Mouse (Mus musculus): Measurements from ENCODE around the gene Prkcz. TPM values are rescaled to one million over a fixed set of nuclear protein-coding genes. Genes with fewer than 3 reads are reported as not detected.

Prkcz gene
- polyA plus RNA-seq, 1 experiment from 2014 or later: 9.3 TPM

DNA sequence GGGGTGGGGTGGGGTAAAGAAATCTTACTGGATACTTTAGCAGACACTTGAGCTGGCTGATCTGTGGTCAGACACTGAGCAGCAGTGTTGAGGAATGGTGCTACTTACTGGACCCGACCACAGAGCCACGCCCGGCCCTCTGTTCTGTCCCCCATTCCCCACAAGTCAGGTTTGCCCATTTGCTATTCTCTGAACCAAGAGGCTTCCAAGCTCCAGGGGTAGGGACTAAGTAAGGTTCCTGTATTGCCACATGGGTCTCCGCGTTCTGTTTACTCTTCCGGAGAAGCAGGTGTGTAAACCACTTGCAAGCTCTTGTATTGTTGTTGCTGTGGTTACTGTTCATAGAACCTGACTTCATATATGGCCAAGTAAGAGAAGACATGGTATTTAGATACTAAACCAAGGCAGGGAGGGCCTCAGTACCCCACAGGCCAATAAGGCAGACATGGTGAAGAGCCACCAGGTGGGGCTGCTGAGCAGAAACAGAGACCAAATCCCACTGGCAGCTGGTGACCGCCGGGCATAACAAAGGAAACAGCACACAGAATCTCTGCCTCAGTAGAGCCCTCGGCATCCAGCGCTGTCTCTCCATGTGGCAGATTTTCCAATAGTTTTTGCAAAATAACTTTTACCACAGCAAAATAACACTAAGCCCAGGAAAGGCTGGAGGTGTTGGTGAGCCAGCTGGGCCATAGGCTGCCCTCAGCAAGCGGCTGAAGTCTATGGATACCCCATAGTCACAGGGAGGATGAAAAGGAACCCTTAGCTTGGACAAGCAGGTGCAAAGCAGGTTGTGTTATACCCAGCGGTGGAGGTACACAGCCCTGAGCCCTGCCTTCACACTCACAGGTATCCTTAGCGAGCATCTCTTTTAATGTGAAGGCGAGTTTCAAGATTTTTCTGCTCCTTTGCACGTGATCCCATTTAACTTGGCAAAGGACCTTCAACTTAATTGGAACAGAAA lies 40.6 kb downstream of the Prkcz start:
- H3K4me1 ChIP-seq: peaks cover 26% of the 10 kb centered on the region
- H3K27ac ChIP-seq: peak overlapping the region; percentile 76; the same call in 1 of the 2 replicates
- no peaks in the 10 kb centered on the region for H3K9me3 ChIP-seq (replicated peaks)
- peaks cover 5% of the 10 kb centered on the region; the same call in 1 of the 2 replicates for H3K27me3 ChIP-seq (ENCODE audit: low read depth, poor library complexity, severe bottlenecking)
- H3K4me3 ChIP-seq: 0 out of 2 replicates have a peak overlapping the region, but pooled peaks have one; percentile 9
- H3K36me3 ChIP-seq: no peaks in the 10 kb centered on the region
- peak; percentile 85 for DNase-seq (ENCODE audit: low spot score)
- WGBS: 58% methylated on average over 15 of the region's 15 CpGs

DNA sequence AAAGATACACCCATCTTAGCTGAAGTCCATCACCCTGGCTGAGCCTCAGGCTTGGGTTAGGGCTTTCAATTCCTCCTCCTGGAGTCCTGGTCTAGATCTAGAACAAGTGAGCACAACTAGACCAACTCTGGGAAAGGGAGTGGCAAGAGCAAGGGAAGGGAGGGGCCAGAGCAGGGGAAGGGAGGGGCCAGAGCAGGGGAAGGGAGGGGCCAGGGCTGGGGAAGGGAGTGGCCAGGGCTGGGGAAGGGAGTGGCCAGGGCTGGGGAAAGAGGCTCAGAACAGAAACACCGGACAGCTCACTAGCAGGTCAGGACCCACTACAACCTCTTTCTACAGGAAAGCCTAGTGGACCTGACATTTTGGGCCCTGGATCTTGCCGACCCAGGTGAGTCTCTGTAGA lies 42.9 kb downstream of the Prkcz start:
- DNase-seq (ENCODE audit: low spot score): no peak
- WGBS: 39% methylated on average over 2 of the region's 2 CpGs
- Histone ChIP-seq H3K27me3 (ENCODE audit: low read depth, poor library complexity, severe bottlenecking) (no peaks in the 10 kb centered on the region), H3K4me3 (no peak overlapping the region), H3K27ac (no peak overlapping the region), H3K9me3 (replicated peaks) (no peaks in the 10 kb centered on the region), H3K36me3 (no peaks in the 10 kb centered on the region), H3K4me1 (peaks cover 23% of the 10 kb centered on the region)

DNA sequence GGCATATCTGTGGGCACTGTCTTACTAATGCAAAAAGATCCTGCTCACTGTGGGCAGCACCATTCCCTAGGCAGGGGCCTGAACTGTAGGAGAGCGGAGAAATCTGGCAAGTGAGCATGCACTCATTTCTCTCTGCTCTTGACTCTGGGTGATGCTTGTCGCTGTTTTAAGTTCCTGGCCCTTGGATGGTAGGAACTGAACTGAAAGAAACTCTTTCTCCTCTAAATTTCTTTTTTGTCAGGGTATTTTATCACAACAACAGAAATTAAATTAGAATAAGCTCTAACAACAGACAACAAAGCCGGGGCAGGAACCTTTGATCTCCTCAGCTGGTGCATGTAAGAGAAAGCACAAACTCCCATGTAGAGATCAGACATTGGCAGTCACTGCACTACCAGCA lies 46.1 kb downstream of the Prkcz start:
- 90% methylated on average over 3 of the region's 3 CpGs for WGBS
- no peak overlapping the region for H3K27ac ChIP-seq
- no peaks in the 10 kb centered on the region for H3K27me3 ChIP-seq (ENCODE audit: low read depth, poor library complexity, severe bottlenecking)
- no peak overlapping the region for H3K4me3 ChIP-seq
- DNase-seq (ENCODE audit: low spot score): no peak
- no peaks in the 10 kb centered on the region for H3K36me3 ChIP-seq
- H3K9me3 ChIP-seq (replicated peaks): no peaks in the 10 kb centered on the region
- H3K4me1 ChIP-seq: 0 out of 2 replicates have a peak, but pooled peaks cover 8% of the 10 kb centered on the region

DNA sequence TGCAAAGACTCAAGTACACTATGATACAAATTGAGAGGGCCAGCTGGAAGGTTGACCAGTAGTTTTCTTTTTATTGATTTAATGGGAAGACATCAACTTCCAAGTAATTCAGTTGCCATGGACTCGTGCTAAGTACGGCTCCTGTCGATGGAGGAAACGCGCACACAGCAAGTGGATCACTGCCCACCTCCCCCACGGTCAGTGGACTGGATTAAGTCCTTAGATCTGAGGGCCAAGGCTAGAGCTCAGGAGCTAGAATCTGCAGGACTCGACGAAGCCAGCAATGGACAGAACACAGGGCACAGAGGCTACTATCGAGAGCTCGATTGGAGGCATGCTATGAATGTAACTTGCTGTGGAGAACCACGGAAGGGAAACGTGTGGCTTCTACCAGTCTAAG lies 52.5 kb downstream of the Prkcz start:
- Histone ChIP-seq H3K27me3 (ENCODE audit: low read depth, poor library complexity, severe bottlenecking) (no peaks in the 10 kb centered on the region; the same call in none of the 2 replicates), H3K27ac (peak overlapping the region; percentile 80; the same call in 1 of the 2 replicates)
- 93% methylated on average over 12 of the region's 12 CpGs for WGBS

DNA sequence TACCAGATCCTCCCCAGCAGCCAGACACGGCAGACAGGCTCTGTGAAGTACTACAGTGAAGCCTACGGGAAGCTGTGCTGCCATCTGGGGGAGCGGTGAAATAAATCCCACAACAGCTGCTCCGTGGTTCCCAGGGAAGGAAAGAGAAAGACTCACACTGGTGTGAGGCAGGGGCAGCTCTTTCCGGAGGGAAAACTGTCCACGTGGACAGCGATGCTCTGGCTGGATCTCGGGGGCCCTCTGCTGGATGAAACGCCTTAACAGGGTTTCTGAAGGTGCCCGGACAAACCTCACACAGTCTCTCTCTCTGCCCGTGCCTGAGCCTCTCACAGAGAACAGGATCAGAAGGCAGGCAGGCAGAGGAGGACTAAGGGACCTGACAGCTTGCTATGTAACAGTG lies 53.1 kb downstream of the Prkcz start:
- DNase-seq (ENCODE audit: low spot score): peak; percentile 91
- Histone ChIP-seq H3K36me3 (no peaks in the 10 kb centered on the region), H3K4me3 (peak overlapping the region; percentile 3; the same call in 1 of the 2 replicates), H3K9me3 (replicated peaks) (no peaks in the 10 kb centered on the region), H3K27ac (peak overlapping the region; percentile 80), H3K27me3 (ENCODE audit: low read depth, poor library complexity, severe bottlenecking) (no peaks in the 10 kb centered on the region; the same call in none of the 2 replicates), H3K4me1 (peaks cover 37% of the 10 kb centered on the region)
- WGBS: 1% methylated on average over 11 of the region's 11 CpGs

More for the DNA sequence above, 52.5 kb downstream of the Prkcz start:
- DNase-seq (ENCODE audit: low spot score): no peak
- Histone ChIP-seq H3K4me1 (peaks cover 37% of the 10 kb centered on the region), H3K36me3 (no peaks in the 10 kb centered on the region), H3K9me3 (replicated peaks) (no peaks in the 10 kb centered on the region), H3K4me3 (no peak overlapping the region)

DNA sequence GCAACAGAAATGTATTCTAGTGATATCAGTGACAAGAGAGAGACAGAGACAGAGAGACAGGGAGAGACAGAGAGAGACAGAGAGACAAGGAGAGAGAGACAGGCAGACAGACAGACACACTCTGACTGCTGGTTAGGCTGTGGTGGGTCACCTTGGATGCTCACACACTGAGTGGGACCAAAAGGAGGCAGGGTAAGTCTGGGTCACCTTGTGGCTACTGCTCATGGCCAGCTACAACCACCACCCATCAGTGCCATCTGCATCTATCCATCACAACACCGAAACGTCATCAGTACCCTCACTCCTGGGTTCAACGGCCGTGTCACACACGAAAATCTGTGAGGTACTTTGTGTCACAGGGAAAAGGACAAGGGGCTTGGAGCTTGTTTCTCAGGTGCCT lies 53.6 kb downstream of the Prkcz start:
- WGBS: 75% methylated on average over 5 of the region's 5 CpGs
- H3K27me3 ChIP-seq (ENCODE audit: low read depth, poor library complexity, severe bottlenecking): no peaks in the 10 kb centered on the region; the same call in none of the 2 replicates
- H3K9me3 ChIP-seq (replicated peaks): no peaks in the 10 kb centered on the region
- H3K27ac ChIP-seq: peak overlapping the region; percentile 80
- no peaks in the 10 kb centered on the region for H3K36me3 ChIP-seq
- peaks cover 37% of the 10 kb centered on the region for H3K4me1 ChIP-seq
- DNase-seq (ENCODE audit: low spot score): no peak
- 0 out of 2 replicates have a peak overlapping the region, but pooled peaks have one; percentile 3 for H3K4me3 ChIP-seq

DNA sequence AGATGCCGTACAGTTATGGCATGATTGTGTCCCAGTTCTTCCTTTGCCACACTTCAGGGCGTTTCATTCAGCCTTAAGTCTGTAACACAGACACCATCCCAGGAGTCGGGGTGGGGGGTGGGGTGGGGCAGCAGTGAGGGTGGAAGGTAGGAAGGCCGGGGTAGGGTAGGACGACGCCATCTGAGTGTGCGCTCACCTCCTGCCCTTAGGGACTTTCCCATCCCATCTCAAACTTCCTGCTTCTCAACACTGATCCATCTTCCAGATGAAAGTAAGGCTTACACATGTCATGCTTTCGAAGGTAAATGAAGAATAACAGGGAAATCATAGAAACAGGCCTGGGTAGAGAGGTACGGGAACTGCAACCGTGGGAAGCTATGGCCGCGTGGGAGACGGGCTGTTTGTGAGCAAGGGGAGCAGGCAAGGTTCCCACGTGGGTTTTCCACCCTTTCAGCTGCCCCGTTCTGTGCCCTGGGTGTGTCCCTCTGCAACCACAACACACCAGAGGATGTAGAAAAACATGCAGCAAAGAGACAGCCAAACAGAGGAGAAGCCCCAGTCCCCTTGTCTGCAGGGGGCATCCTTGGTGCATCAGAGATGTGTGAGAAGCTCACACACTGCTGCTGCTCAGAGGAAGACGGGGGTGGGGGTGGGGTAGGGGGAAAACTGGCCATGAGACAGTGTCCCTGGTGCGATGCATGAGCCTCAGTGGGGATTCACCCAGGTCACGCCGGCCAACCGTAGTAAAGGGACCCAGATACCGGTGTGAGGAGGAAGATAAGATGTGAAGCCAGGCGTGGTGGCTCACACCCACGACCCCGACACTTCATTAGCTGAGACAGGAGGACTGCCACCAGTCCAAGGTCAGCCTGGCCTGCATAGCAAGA lies 54.6 kb downstream of the Prkcz start:
- no peaks in the 10 kb centered on the region for H3K36me3 ChIP-seq
- no peak overlapping the region for H3K4me3 ChIP-seq
- H3K27ac ChIP-seq: peak overlapping the region; percentile 42; the same call in 1 of the 2 replicates
- peaks cover 42% of the 10 kb centered on the region for H3K4me1 ChIP-seq
- 62% methylated on average over 24 of the region's 24 CpGs for WGBS
- no peaks in the 10 kb centered on the region for H3K9me3 ChIP-seq (replicated peaks)
- no peak for DNase-seq (ENCODE audit: low spot score)
- H3K27me3 ChIP-seq (ENCODE audit: low read depth, poor library complexity, severe bottlenecking): no peaks in the 10 kb centered on the region; the same call in none of the 2 replicates

DNA sequence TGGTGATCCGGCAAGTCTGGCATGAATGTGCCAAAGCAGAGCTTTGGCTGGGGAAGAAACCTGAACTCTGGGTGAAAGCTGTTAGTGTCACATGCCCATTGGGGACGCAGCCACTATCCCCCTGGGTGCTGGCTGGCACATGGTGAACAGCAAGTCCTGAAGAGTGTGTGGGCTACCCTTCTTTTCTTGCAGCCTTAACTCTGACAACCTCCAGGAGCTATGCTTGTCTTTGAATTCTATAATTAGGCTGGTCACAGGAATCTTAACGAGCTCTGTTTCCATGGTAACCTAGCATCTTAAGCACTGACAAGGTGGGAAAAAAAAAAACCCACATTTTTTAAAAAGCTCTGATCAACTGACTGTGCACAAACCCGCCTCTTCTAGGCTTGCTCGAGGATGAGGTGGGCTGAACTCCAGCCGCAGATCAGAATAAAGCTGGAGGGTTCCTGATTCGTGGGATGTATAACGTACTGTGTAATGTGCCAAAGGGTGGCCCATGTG lies 55.6 kb downstream of the Prkcz start:
- Histone ChIP-seq H3K27ac (0 out of 2 replicates have a peak overlapping the region, but pooled peaks have one; percentile 38), H3K4me3 (no peak overlapping the region), H3K36me3 (no peaks in the 10 kb centered on the region), H3K27me3 (ENCODE audit: low read depth, poor library complexity, severe bottlenecking) (no peaks in the 10 kb centered on the region; the same call in none of the 2 replicates), H3K4me1 (peaks cover 48% of the 10 kb centered on the region), H3K9me3 (replicated peaks) (no peaks in the 10 kb centered on the region)
- 63% methylated on average over 8 of the region's 8 CpGs for WGBS
- no peak for DNase-seq (ENCODE audit: low spot score)

DNA sequence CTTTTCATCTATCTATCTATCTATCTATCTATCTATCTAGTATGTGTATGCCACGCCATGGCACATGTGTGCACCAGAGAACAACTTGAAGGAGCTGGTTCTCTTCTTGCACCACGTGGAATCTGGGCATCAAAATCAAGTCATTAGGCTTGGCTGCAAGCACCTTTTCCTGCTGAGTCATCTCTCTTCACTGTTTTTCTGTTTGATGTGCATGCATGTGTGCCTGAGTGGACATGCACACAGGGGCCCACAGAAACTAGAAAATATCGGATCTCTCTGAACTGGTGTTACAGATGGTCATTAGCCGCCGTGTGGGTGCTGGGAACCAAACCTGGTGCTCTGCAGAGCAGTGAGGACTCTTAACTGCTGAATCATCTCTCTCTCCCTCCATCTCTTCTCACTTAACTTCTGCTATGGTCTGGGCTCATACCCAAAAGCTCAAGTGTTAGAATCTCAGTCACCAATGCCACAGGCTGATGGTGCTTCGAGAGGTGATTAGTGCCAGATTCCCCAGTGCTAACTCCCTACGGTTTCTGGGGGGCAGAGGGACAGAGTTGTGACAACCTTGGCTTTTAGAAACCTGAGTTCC lies 56.6 kb downstream of the Prkcz start:
- 90% methylated on average over 7 of the region's 7 CpGs for WGBS
- H3K4me3 ChIP-seq: no peak overlapping the region
- H3K36me3 ChIP-seq: no peaks in the 10 kb centered on the region
- H3K27ac ChIP-seq: no peak overlapping the region
- H3K4me1 ChIP-seq: peaks cover 52% of the 10 kb centered on the region
- H3K9me3 ChIP-seq (replicated peaks): no peaks in the 10 kb centered on the region
- H3K27me3 ChIP-seq (ENCODE audit: low read depth, poor library complexity, severe bottlenecking): no peaks in the 10 kb centered on the region; the same call in none of the 2 replicates
- no peak for DNase-seq (ENCODE audit: low spot score)

DNA sequence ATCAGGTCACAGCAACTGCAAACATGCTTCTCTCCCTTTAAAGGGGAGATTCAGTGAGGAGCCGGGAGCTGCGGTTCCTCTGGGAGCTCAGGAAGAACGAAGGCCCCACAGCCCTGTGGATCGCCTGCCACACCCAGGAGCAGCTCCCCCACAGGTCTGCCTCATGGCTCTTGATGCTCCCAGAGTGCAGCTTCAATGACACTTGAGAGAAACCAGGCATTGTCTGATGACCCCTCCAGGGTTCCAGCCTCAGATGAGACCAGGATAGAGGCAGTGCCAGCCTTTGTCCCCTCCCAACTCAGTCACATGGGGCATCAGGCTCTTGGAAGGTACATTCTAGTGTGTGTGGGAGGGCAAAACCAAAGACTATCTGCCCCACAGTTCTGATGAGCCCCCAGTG lies 59.2 kb downstream of the Prkcz start:
- H3K36me3 ChIP-seq: no peaks in the 10 kb centered on the region
- H3K4me1 ChIP-seq: peaks cover 37% of the 10 kb centered on the region
- no peak overlapping the region for H3K4me3 ChIP-seq
- H3K9me3 ChIP-seq (replicated peaks): no peaks in the 10 kb centered on the region
- WGBS: 48% methylated on average over 4 of the region's 4 CpGs
- H3K27ac ChIP-seq: peak overlapping the region; percentile 25; the same call in 1 of the 2 replicates
- no peaks in the 10 kb centered on the region; the same call in 1 of the 2 replicates for H3K27me3 ChIP-seq (ENCODE audit: low read depth, poor library complexity, severe bottlenecking)
- DNase-seq (ENCODE audit: low spot score): no peak

DNA sequence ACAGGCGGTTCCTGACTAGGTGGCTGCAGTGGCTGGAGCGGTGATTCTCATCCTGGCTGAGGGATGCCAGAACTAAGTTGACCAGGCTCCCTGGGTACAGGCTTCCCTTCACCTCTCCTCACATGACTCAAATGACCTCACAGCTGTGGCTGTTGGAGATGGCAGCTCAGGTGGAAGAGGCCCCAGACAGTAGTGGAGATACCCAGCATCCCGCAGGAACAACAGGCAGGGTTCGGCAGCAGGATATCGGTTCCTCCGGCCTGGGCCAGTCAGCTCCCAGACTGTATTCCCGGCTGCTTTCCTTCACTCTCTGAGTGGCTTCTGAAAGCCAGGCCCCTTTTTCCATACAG lies 60.1 kb downstream of the Prkcz start:
- H3K36me3 ChIP-seq: no peaks in the 10 kb centered on the region
- peak overlapping the region; percentile 43; the same call in 1 of the 2 replicates for H3K27ac ChIP-seq
- WGBS: 93% methylated on average over 7 of the region's 7 CpGs
- peaks cover 28% of the 10 kb centered on the region for H3K4me1 ChIP-seq
- H3K4me3 ChIP-seq: no peak overlapping the region
- no peaks in the 10 kb centered on the region for H3K27me3 ChIP-seq (ENCODE audit: low read depth, poor library complexity, severe bottlenecking)
- H3K9me3 ChIP-seq (replicated peaks): no peaks in the 10 kb centered on the region
- DNase-seq (ENCODE audit: low spot score): no peak
